Mouse (Mus musculus): Measurements from ENCODE around the gene Fgd1.

DNA sequence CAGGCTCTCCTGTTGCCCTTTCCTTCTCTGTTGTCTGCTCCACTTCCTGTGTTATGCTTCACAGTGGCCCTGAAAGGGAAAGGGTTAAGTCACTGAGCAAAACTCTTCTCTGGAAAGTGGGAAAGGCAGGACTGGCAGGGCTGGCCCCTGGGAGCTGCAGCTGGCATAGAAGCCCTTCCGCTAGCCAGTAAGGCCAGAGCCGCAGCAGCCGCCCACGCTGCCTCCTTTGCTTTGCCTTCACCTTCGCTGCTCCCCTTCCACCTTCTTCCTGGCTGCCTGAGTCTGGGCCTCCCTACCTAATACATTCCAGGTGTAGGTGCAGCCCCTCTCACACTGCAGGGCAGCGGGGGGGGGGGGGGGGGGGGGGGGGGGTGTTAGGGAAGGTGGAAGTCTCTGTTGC is 8.5 kb downstream of the Fgd1 start:
- TF ChIP-seq CTCF (IDR thresholded peaks at IDR 0.05; ENCODE audit: low read depth) (no peak), EP300 (IDR thresholded peaks at IDR 0.05; ENCODE audit: low read depth) (no peak)
